Mouse (Mus musculus) lung, adult 2 months (tissue): ENCODE results near the gene Gm49325.

Source experiments
- CTCF ChIP-seq: fragments of 200-500 bp; IDR thresholded peaks from 2 replicates; pipeline ENCODE4 v1.5.1; 2011; ENCODE audit warnings: mild to moderate bottlenecking, low read length, control low read depth; ENCODE audit not compliant: insufficient read depth
- POLR2A ChIP-seq: fragments of 200-500 bp; IDR thresholded peaks from 2 replicates; pipeline ENCODE4 v1.6.1; 2011; ENCODE audit warnings: low read depth, mild to moderate bottlenecking, control low read depth, low read length, borderline replicate concordance; ENCODE audit errors: extremely low read depth

DNA sequence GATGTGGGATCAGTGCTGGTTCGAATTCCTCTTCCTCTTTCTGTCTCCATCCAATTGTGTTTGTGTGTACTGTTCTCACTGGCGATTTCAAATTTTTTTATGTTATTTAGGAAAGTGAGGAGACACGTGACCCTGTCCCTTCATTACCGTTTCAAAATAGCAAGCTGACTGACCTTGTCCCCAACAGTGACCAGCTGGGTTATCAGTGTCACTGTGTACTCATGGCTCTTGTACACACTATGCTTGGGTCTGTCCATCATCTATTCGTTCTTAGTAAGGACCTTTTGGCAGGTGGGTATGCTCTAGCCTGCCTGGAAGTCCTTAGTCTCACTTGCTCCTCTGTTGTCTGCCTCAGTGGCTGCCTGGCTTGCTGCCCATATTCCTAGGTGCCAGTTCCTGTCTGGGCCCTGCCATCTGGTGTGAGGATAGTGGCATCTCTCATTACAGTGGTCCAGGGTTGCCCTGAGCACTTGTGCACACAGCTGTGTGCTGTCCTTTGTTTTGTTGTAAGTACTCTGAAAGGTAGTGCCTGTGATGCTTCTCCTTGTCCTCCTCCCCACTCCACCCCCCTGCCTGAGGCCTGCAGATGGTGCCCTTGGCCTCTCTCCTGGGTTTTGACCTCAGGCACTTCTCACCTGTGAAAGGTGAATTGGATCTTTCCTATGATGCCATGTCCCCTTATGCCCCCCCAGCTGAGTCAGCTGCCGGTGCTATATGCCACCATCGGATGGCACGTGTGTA, 4.4 kb downstream of the Gm49325 start:
- TF ChIP-seq CTCF (no peak), POLR2A (no peak)
